Mouse (Mus musculus): ENCODE measurements around the gene Psmd4.

- TF ChIP-seq CTCF (IDR thresholded peaks at IDR 0.05; ENCODE audit: low read depth, low read length) = no peak
- TF ChIP-seq GATA1 (IDR thresholded peaks at IDR 0.05; ENCODE audit: borderline replicate concordance, low read length) = no peak
- TF ChIP-seq TAL1 (conservative IDR thresholded peaks at IDR 0.05; ENCODE audit: low read depth, low read length) = peak; percentile 38; the same call in 1 of the 2 replicates
- TF ChIP-seq GATA2 (IDR thresholded peaks at IDR 0.05; ENCODE audit: borderline replicate concordance, low read depth, low read length) = no peak
These were observed 4.1 kb upstream of the Psmd4 start for GRCm38 (mm10) chr3:95046462-95047057.

Data from G1E (cell line).